Mouse (Mus musculus) MEL (cell line): ENCODE data around the gene Tmem176b.

Experiments used
- CTCF ChIP-seq, 3 experiments: IDR thresholded peaks in 2 of 3; conservative IDR thresholded peaks in 1 of 3; 2 replicates each; pipeline ENCODE4 v1.5.1; 2011 to 2012; ENCODE audit warnings: low read length in 3 of 3, low read depth in 2 of 3, mild to moderate bottlenecking in 2 of 3, improper control_type of control experiment in 1 of 3, inconsistent platforms in 1 of 3, mixed read lengths in 1 of 3, moderate library complexity in 1 of 3; ENCODE audit not compliant: control insufficient read depth in 1 of 3, insufficient read depth in 1 of 3, poor library complexity in 1 of 3, severe bottlenecking in 1 of 3
- E2F4 ChIP-seq: IDR thresholded peaks from 2 replicates; pipeline ENCODE4 v1.6.1; 2011; ENCODE audit warnings: low read depth, low read length, improper control_type of control experiment, borderline replicate concordance
- GATA1 ChIP-seq: IDR thresholded peaks from 2 replicates; pipeline ENCODE4 v1.6.1; 2011; ENCODE audit warnings: low read depth, low read length, improper control_type of control experiment
- MAZ ChIP-seq: IDR thresholded peaks from 2 replicates; pipeline ENCODE4 v1.6.1; 2012; ENCODE audit warnings: low read depth, mild to moderate bottlenecking, inconsistent platforms, low read length, improper control_type of control experiment
- USF1 ChIP-seq: IDR thresholded peaks from 2 replicates; pipeline ENCODE4 v1.6.1; 2014; ENCODE audit warnings: low read depth, mild to moderate bottlenecking, inconsistent platforms, low read length, improper control_type of control experiment, moderate library complexity

DNA sequence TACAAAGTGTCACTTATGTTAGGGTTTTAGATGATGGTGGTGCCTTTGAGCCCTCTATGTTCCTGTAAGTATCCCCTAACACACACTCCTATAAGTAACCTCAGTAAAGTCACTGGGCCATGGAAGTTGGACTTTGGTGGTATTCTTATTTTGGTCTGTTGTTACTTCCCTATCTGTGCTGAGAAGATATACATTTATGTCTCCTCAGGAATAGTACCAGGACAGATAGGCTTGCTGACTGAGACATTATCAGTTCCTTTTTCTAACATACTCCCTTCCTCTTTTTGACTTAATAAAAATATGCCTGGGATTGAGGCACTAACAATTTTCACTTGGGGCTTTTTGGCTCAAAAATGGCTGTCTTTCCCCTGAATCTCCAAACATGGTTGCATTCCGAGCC lies 8.9 kb downstream of the Tmem176b start:
- no peak for TF ChIP-seq USF1
- no peak for TF ChIP-seq E2F4
- TF ChIP-seq CTCF (IDR thresholded peaks at IDR 0.05 in 2 of 3, conservative IDR thresholded peaks at IDR 0.05 in 1 of 3; ENCODE audit: control insufficient read depth in 1 of 3, insufficient read depth in 1 of 3, low read depth in 2 of 3, low read length in 3 of 3, poor library complexity in 1 of 3, severe bottlenecking in 1 of 3): no peak
- no peak for TF ChIP-seq MAZ
- TF ChIP-seq GATA1: peak; percentile 95
